Mouse (Mus musculus) kidney, adult 2 months (tissue): ENCODE results near the gene Pradc1. TPM values are rescaled to one million over a fixed set of nuclear protein-coding genes. Genes with fewer than 3 reads are reported as not detected.

Source experiments
- DNase-seq: peaks from one replicate; pipeline ENCODE4 v3.0.0; 2021
- H3K27ac ChIP-seq: fragments of 200-500 bp; 2 replicates; pipeline ENCODE4 v1.5.1; 2012; ENCODE audit warnings: low read depth, low read length, control low read depth, inconsistent platforms; ENCODE audit not compliant: insufficient read depth
- H3K27me3 ChIP-seq: fragments of 200-500 bp; replicated peaks from 2 replicates; pipeline ENCODE4 v1.6.1; 2012; ENCODE audit warnings: mild to moderate bottlenecking, moderate library complexity, low read length, inconsistent platforms; ENCODE audit not compliant: control insufficient read depth, insufficient read depth
- H3K36me3 ChIP-seq: fragments of 200-500 bp; 2 replicates; pipeline ENCODE4 v1.6.1; 2012; ENCODE audit warnings: mild to moderate bottlenecking, moderate library complexity, low read length, inconsistent platforms; ENCODE audit not compliant: control insufficient read depth, insufficient read depth
- H3K4me1 ChIP-seq: fragments of 200-500 bp; 2 replicates; pipeline ENCODE4 v1.6.1; 2011; ENCODE audit warnings: low read length; ENCODE audit not compliant: control insufficient read depth, insufficient read depth
- H3K4me3 ChIP-seq: fragments of 200-500 bp; 2 replicates; pipeline ENCODE4 v1.5.1; 2011; ENCODE audit warnings: mild to moderate bottlenecking, low read depth, low read length, control low read depth; ENCODE audit not compliant: insufficient read depth
- CTCF ChIP-seq: fragments of 200-500 bp; conservative IDR thresholded peaks from 2 replicates; pipeline ENCODE4 v1.5.1; 2011; ENCODE audit warnings: low read depth, mild to moderate bottlenecking, control low read depth, low read length, moderate library complexity, mixed read lengths; ENCODE audit not compliant: insufficient read depth, insufficient read length
- POLR2A ChIP-seq: fragments of 200-500 bp; IDR thresholded peaks from one replicate; pipeline ENCODE4 v1.6.1; 2011; ENCODE audit warnings: low read depth, low read length, control low read depth
- WGBS: fragments of 180-500 bp; shearing (Covaris S2); methylation state at CpG from one replicate; pipeline ENCODE4 v1.1.7; 2018; 5-methylcytosine and 5-hydroxymethylcytosine counted together
- polyA plus RNA-seq: library from polyadenylated mRNA; depleted of rRNA; stranded (reverse); fragments of >200 nt; gene quantifications from 2 replicates; pipeline ENCODE4 v1.2.3, GENCODE M21; 2012

Pradc1 gene
- polyA plus RNA-seq, 1 experiment: 27.7 TPM

DNA sequence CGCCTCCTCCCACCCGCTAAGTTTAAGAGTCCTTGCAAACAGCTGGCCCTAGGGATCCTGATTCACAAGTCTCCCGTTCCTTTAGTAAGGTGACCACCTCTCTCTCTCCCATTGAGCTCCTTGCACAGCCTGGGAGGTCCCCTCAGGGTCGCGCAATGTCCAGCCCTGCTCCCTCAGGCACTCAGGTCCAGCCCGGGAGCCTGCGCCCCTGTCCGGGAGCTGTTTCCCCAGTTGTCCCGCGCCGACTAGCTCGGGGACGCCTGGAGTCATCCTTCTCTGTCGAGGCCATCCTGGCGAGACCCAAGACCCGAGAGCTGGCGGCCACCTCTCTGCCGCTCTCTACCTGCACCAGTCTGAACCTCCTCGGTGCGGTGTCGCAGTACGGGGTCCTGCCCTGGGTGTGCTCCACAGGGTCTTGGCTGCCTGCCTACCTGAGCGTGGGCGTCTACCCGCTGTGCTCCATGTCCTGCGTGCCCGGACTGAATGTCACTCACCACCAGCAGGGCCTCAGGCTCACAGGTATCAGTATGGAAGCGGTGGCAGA is 27.9 kb downstream of the Pradc1 start, which contains the start of gene Noto:
TSS of gene Noto (plus strand) at position 51 of the 544 bp plus-strand sequence.
- no peaks in the 10 kb centered on the region for H3K36me3 ChIP-seq
- no peaks in the 10 kb centered on the region for H3K27me3 ChIP-seq
- H3K4me1 ChIP-seq: no peaks in the 10 kb centered on the region
- no peak for TF ChIP-seq POLR2A
- TF ChIP-seq CTCF: no peak
- DNase-seq: no peak
- H3K27ac ChIP-seq: no peak within 1 kb of the TSS
- WGBS: 19% methylated on average over 28 of the region's 28 CpGs
- no peak within 1 kb of the TSS for H3K4me3 ChIP-seq

DNA sequence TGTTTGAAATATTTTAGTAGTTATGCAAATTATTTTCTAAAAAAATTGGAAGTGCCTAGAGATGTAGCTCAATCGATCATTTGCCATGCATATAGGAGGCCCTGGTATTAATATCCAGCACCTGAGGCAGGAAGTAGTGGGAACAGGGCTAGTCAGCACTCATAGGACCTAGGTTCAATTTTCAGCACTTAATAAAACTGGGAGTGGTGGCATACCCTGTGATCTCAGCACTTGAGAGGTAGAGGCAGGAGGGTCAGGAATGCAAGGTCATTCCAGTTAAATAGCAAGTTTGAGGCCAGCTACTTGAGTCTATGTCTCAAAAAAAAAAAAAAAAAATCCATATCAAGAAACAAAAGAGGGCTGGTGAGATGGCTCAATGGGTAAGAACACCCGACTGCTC is 32.6 kb downstream of the Pradc1 start:
- 80% methylated on average over 2 of the region's 2 CpGs for WGBS
- no peaks in the 10 kb centered on the region for H3K4me1 ChIP-seq
- DNase-seq: no peak
- H3K36me3 ChIP-seq: no peaks in the 10 kb centered on the region
- no peak overlapping the region for H3K4me3 ChIP-seq
- no peak overlapping the region for H3K27ac ChIP-seq
- no peaks in the 10 kb centered on the region for H3K27me3 ChIP-seq
- TF ChIP-seq POLR2A: no peak

DNA sequence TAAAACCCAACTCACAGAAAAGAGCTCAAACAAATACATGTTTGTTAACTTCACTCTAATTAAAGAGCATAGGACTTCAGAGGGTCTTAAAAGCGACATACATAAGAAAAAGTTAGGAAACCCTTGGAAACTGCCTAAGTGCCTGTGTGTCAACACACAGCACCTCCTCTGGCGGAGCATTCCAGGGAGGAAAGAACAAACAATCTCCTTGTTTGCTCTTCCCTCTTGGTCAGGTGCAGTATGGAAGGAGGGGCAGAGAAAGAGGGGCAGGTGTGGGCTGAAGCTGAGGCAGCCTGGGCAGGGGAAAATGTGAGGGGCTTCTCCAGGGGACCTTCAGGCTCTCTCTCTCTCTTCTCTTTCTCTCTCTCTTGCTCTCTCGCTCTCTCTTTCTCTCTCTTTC is 35.9 kb downstream of the Pradc1 start:
- TF ChIP-seq CTCF (no peak), POLR2A (no peak)
- Histone ChIP-seq H3K4me1 (no peaks in the 10 kb centered on the region), H3K4me3 (no peak overlapping the region), H3K36me3 (no peaks in the 10 kb centered on the region), H3K27ac (no peak overlapping the region), H3K27me3 (no peaks in the 10 kb centered on the region)
- 75% methylated on average over 3 of the region's 3 CpGs for WGBS
- no peak for DNase-seq

DNA sequence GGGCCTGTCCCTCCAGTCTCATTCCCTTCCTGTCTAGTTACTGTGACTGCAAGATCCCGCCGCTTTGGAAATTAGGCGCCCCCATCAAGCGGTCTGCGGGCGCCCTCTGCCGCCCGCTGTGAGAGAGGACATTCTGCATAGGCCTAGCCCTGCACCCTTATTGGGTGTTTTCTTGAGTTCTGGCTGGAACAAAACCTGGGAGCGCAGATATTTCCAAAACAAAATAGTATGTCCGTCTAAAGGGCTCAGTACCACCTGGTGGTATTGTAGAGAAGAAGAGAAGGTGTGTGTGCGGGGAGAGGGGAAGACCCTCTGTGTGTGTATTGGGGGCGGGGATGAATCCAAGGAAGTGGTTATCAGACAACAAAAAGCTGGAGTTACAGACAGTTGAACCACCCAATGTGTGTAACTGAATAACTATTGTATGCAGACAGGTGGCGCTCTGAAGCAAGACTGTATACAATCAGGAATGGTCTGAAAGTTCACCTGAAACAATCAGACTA is 40.9 kb downstream of the Pradc1 start:
- Histone ChIP-seq H3K36me3 (no peaks in the 10 kb centered on the region), H3K27ac (no peak overlapping the region), H3K27me3 (no peaks in the 10 kb centered on the region), H3K4me1 (no peaks in the 10 kb centered on the region), H3K4me3 (no peak overlapping the region)
- TF ChIP-seq CTCF: peak; percentile 74
- TF ChIP-seq POLR2A: no peak
- 13% methylated on average over 13 of the region's 13 CpGs for WGBS
- peak; percentile 62 for DNase-seq

DNA sequence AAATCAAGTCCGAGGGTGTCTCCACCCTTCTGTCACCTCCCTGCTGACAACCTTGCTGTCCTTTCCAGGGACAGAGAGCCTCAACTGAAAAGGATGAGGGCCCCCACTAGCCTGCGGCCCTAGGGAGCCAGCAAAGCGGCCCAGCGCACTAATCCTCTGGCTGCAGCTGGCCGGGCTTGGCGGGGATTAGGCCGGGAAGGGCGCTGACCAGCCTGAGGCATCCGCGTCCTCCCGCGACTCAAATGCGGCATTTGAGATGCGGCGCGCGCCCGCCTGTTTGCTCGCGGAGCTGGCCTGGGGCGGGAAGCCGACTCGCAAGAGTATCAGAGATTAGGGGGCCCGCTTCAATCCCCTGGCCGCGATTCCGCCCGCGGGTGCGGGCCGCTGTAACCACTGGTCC is 42.8 kb downstream of the Pradc1 start:
- Histone ChIP-seq H3K36me3 (no peaks in the 10 kb centered on the region), H3K4me1 (no peaks in the 10 kb centered on the region), H3K27me3 (no peaks in the 10 kb centered on the region), H3K27ac (no peak overlapping the region), H3K4me3 (no peak overlapping the region)
- TF ChIP-seq CTCF (no peak), POLR2A (no peak)
- WGBS: 24% methylated on average over 31 of the region's 31 CpGs
- no peak for DNase-seq

DNA sequence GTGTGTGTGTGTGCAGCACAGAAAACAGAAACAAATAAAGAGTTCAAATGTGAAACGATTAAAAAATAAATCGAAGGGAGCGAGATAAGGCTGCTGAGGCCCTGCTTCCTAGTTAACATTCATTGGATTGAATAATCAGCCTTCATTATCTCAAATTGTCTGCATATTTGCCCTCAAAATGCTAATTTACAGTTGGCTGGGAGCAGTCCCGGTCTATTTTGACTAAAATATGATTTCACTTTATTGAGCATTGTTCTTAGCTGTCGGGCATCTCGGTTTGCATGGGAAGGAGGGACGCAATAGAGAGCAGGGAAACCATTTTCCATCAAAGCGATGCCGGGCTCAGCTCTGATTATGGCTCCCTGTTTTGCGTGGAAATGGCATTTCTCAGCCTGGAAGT is 48.7 kb downstream of the Pradc1 start:
- Histone ChIP-seq H3K27ac (no peak overlapping the region), H3K36me3 (no peaks in the 10 kb centered on the region), H3K27me3 (no peaks in the 10 kb centered on the region), H3K4me1 (peaks cover 3% of the 10 kb centered on the region; the same call in 1 of the 2 replicates), H3K4me3 (no peak overlapping the region)
- WGBS: 67% methylated on average over 10 of the region's 10 CpGs
- no peak for TF ChIP-seq POLR2A
- no peak for TF ChIP-seq CTCF
- DNase-seq: no peak

DNA sequence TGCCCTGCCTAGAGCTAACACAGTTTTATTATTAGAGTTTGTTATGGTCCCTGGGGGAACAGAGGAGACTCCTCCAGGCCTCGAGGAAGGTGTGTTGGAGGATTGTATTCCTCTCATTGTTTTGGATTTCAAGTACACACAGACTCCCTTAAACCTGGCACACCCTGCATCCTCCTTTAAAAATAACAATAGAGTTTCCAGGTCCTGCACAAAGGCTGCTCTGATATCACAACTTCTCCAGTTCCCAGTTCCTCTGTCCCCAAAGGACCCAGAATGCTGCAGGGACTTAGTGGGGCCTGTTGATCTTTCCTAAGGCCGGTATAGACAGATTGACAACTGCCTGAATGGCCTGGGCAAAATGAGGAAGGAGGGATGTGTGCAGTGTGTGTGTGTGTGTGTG is 49.2 kb downstream of the Pradc1 start:
- TF ChIP-seq POLR2A (no peak), CTCF (no peak)
- Histone ChIP-seq H3K27me3 (no peaks in the 10 kb centered on the region), H3K36me3 (no peaks in the 10 kb centered on the region), H3K4me1 (peaks cover 3% of the 10 kb centered on the region; the same call in 1 of the 2 replicates), H3K4me3 (no peak overlapping the region), H3K27ac (no peak overlapping the region)
- DNase-seq: no peak
- WGBS: 43% methylated on average over 2 of the region's 2 CpGs
